Mouse (Mus musculus) thymus, adult 2 months (tissue): ENCODE data around the gene Myom1.

Experiments used
- CTCF ChIP-seq: fragments of 200-500 bp; IDR thresholded peaks from 2 replicates; pipeline ENCODE4 v1.5.1; 2012; ENCODE audit warnings: mild to moderate bottlenecking, control low read depth, low read length, moderate library complexity, borderline replicate concordance; ENCODE audit not compliant: control insufficient read depth, poor library complexity, insufficient read depth; ENCODE audit errors: extremely low read depth
- POLR2A ChIP-seq: fragments of 200-500 bp; IDR thresholded peaks from 2 replicates; pipeline ENCODE4 v1.6.1; 2012; ENCODE audit warnings: mild to moderate bottlenecking, low read length, control low read depth, moderate library complexity; ENCODE audit not compliant: control insufficient read depth, poor library complexity, insufficient read depth; ENCODE audit errors: extremely low read depth

GRCm38 (mm10) chr17:71017457-71017998 lies 15.1 kb downstream of the Myom1 start:
- TF ChIP-seq CTCF = no peak
- no peak for TF ChIP-seq POLR2A
